Mouse (Mus musculus) adrenal gland, adult 2 months (tissue): ENCODE measurements around the gene Pacs1. TPM values are rescaled to one million over a fixed set of nuclear protein-coding genes. Genes with fewer than 3 reads are reported as not detected.
"Not testable (repeated sequence)": the region's sequence is repeated elsewhere in the genome, so short reads cannot be mapped to it uniquely, and the experiment has no call there.

Source experiments
- DNase-seq: peaks from one replicate; pipeline ENCODE4 v3.0.0; 2021
- microRNA-seq, 2 experiments: library from miRNA; unstranded; fragments of <30 nt; microRNA quantifications; one replicate each; pipeline ENCODE4 v1.2.0; 2021
- polyA plus RNA-seq: library from polyadenylated mRNA; depleted of rRNA; stranded (reverse); fragments of >200 nt; gene quantifications from 2 replicates; pipeline ENCODE4 v1.2.3, GENCODE M21; 2012; rRNA removed
- total RNA-seq, 2 experiments: library from RNA; stranded (reverse); gene quantifications; 2 replicates each; pipeline ENCODE4 v1.2.3; 2021

The Pacs1 gene
- total and polyA plus RNA-seq, 3 experiments, result 18.4 to 39.9 (median 18.9) TPM

GRCm38 (mm10) chr19:5095887-5096474, 176.9 kb downstream of the Pacs1 start:
- no peak for DNase-seq

GRCm38 (mm10) chr19:5094746-5095417, 178.0 kb downstream of the Pacs1 start:
- DNase-seq, result no peak

GRCm38 (mm10) chr19:5094243-5094632, 178.7 kb downstream of the Pacs1 start:
- DNase-seq, result peak; percentile 92

DNA sequence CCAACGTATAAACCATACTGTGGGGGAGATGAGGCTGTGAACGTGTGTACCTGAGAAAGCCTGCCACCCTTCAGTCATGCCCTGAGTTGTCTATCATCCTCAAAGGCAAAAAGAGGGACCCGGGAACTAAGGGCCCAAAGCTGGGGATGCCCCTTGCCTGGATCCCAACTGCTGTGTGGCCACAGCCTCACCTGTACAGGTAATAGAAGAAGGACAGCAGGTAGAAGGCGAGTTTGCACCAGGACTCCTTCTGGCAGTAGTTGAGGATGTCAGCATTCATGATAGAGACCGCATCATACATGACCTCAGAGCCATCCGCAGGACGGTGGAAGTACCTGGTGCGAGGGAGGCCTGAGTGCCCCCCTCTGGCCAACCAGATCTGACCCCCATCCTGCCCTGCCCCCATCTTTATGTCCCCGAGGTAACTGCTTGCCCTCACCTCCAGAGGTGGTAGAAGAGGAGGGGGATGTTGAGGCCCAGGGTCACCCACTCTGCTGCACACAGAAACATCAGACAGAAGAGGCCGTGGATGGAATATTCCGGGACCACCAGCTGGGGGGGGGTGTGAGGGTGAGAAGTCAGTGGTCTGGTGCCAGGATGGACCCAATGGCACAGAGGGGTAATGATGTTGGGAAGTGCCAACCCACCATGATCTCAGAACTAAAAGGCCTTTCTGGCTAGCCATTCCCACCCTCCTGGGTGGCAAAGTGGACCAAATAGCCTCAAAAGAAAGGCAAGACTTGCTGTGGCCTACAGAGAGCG, 179.3 kb downstream of the Pacs1 start:
- DNase-seq, result no peak

- DNase-seq, result no peak
Measured at GRCm38 (mm10) chr19:5092083-5092482, 180.8 kb downstream of the Pacs1 start.

DNA sequence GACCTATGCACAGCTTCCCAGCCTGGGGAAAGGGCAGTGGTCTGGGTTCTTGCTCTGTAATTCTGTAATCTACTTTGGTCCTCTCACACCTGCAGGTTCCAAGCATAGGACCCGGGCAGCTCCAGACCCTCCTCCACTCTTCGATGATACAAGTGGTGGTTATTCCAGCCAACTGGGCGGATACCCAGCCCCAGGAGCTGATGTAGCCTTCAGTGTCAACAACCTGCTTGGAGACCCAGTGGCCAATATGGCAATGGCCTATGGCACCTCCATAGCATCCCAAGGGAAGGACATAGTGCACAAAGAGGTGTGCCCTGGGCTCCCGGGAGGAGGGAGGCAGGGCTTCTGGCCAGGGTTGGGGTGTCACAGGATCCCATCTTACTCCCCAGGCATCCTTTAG, 183.6 kb downstream of the Pacs1 start:
- DNase-seq, result no peak

DNA sequence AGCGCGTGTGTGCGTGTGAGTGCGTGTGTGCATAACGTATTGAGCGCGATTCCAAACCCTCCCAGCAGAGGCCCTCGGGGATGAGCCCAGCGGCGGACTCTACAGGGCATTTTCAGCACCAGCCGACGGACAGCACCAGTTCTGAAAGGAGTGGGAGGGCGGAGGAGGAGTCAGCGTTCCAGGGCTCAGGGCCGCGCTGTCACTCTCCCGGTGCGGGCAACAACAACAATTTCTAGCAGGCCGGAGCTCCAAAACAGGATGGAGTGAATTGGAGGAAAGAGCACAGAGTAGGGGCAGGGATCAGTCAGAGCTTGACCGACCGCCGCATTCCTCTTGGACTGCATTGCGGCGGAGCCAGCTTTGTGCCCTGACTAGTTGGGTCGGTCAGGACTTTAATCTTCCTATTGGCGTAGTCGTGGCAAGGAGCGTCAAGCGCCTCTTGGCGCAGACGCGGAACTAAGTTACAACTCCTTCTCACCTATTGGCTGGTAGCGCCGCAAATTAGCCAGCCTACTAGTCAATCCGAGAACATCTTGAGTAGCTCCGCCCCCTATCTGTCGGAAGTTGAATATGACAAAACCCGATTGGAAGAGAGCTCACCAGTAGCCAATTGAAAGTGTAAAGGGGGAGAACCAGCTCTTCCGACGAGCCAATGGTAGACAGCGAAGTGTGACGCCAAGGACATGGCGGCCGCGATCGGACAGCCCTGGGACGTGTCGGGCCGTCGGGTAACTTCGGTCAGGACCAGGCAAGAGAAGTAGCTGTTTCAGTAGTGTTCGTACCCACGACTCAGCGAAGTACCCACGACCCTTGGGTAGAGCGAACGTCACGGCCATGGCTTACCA, 184.8 kb downstream of the Pacs1 start, which contains the start of gene Yif1a:
Yif1a (plus strand) TSS at position 655 of the 845 bp plus-strand sequence.
- DNase-seq, result peak; percentile 95

GRCm38 (mm10) chr19:5086533-5086932, 186.4 kb downstream of the Pacs1 start:
- DNase-seq, result not testable (repeated sequence)

- peak; percentile 83 for DNase-seq
Measured at GRCm38 (mm10) chr19:5085145-5085863, 187.6 kb downstream of the Pacs1 start, which contains the start of gene Tmem151a. TSS of gene Tmem151a (minus strand) at chr19:5085531.

GRCm38 (mm10) chr19:5084834-5085144, 188.1 kb downstream of the Pacs1 start:
- DNase-seq, result no peak

- DNase-seq, result no peak
Measured at GRCm38 (mm10) chr19:5083961-5084833, 188.7 kb downstream of the Pacs1 start.

Small RNA genes lying within 50 kb of the gene (microRNA-seq; reads per million reads assigned to microRNA genes)
- 0 reads per million in 2 experiments for gene Gm27468

Other genes starting within 250 kb of the Pacs1 start
- 1 to 10 TPM; 4.3 to 6.9 TPM for gene Slc29a2, start 249.3 kb downstream of the Pacs1 start, total RNA-seq
- 12.6 and 13.4 TPM in 2 replicates for gene Slc29a2, start 249.3 kb downstream of the Pacs1 start, polyA plus RNA-seq
- gene B4gat1, start 234.3 kb downstream of the Pacs1 start, total RNA-seq, result 10 to 100 TPM; 27.8 to 44.9 TPM
- 49.9 and 51.8 TPM in 2 replicates for gene B4gat1, start 234.3 kb downstream of the Pacs1 start, polyA plus RNA-seq
- 1 to 10 TPM; 1.6 to 2.6 TPM for gene AC124502.3, start 234.2 kb downstream of the Pacs1 start, total RNA-seq
- gene AC124502.3, start 234.2 kb downstream of the Pacs1 start, polyA plus RNA-seq, result 0.55 and 0.89 TPM in 2 replicates
- gene Brms1, start 231.8 kb downstream of the Pacs1 start, total RNA-seq, result 10 to 100 TPM; 28.5 to 28.8 TPM
- gene Brms1, start 231.8 kb downstream of the Pacs1 start, polyA plus RNA-seq, result 30.3 and 36.2 TPM in 2 replicates
- 1 to 10 TPM; 3.1 to 9.6 TPM for gene Rin1, start 222.6 kb downstream of the Pacs1 start, total RNA-seq
- gene Rin1, start 222.6 kb downstream of the Pacs1 start, polyA plus RNA-seq, result 8.8 and 11.6 TPM in 2 replicates
- gene Cd248, start 205.0 kb downstream of the Pacs1 start, total RNA-seq, result 10 to 100 TPM; 10.4 to 19.8 TPM
- 23.4 and 24.1 TPM in 2 replicates for gene Cd248, start 205.0 kb downstream of the Pacs1 start, polyA plus RNA-seq
- 1 to 10 TPM; 1.2 to 2.9 TPM for gene Tmem151a, start 187.6 kb downstream of the Pacs1 start, total RNA-seq
- gene Tmem151a, start 187.6 kb downstream of the Pacs1 start, polyA plus RNA-seq, result 4.8 and 5.0 TPM in 2 replicates
- 10 to 100 TPM; 69.5 to 82.3 TPM for gene Yif1a, start 184.6 kb downstream of the Pacs1 start, total RNA-seq
- 135 and 147 TPM in 2 replicates for gene Yif1a, start 184.6 kb downstream of the Pacs1 start, polyA plus RNA-seq
- gene Cnih2, start 174.6 kb downstream of the Pacs1 start, total RNA-seq, result 1 to 10 TPM; 1.2 to 2.4 TPM
- gene Cnih2, start 174.6 kb downstream of the Pacs1 start, polyA plus RNA-seq, result 7.1 and 13.2 TPM in 2 replicates
- gene Rab1b, start 166.0 kb downstream of the Pacs1 start, total RNA-seq, result 100 to 1,000 TPM; 166 to 194 TPM
- gene Rab1b, start 166.0 kb downstream of the Pacs1 start, polyA plus RNA-seq, result 335 and 337 TPM in 2 replicates
- gene Klc2, start 154.6 kb downstream of the Pacs1 start, total RNA-seq, result 10 to 100 TPM; 44.2 to 48.1 TPM
- 95.3 and 101 TPM in 2 replicates for gene Klc2, start 154.6 kb downstream of the Pacs1 start, polyA plus RNA-seq
- 100 to 1,000 TPM; 165 to 171 TPM for gene Sf3b2, start 22.3 kb upstream of the Pacs1 start, total RNA-seq
- gene Sf3b2, start 22.3 kb upstream of the Pacs1 start, polyA plus RNA-seq, result 161 and 235 TPM in 2 replicates
- under 1 TPM; 0.12 to 0.21 TPM for gene Gal3st3, start 25.2 kb upstream of the Pacs1 start, total RNA-seq
- 0.27 and 0.73 TPM in 2 replicates for gene Gal3st3, start 25.2 kb upstream of the Pacs1 start, polyA plus RNA-seq
- gene Catsper1, start 62.6 kb upstream of the Pacs1 start, total RNA-seq, result not detected
- not detected in 2 replicates for gene Catsper1, start 62.6 kb upstream of the Pacs1 start, polyA plus RNA-seq
- gene Cst6, start 76.5 kb upstream of the Pacs1 start, total RNA-seq, result 1 to 10 TPM; 1.1 to 3.2 TPM
- gene Cst6, start 76.5 kb upstream of the Pacs1 start, polyA plus RNA-seq, result 1.9 and 6.1 TPM in 2 replicates
- 10 to 100 TPM; 22.5 to 23.7 TPM for gene Eif1ad, start 93.6 kb upstream of the Pacs1 start, total RNA-seq
- gene Eif1ad, start 93.6 kb upstream of the Pacs1 start, polyA plus RNA-seq, result 22.2 and 27.2 TPM in 2 replicates
- 100 to 1,000 TPM; 138 to 155 TPM for gene Banf1, start 94.0 kb upstream of the Pacs1 start, total RNA-seq
- 99.6 and 110 TPM in 2 replicates for gene Banf1, start 94.0 kb upstream of the Pacs1 start, polyA plus RNA-seq
- gene Sart1, start 115.6 kb upstream of the Pacs1 start, total RNA-seq, result 10 to 100 TPM; 72.2 to 88.9 TPM
- 5.4 and 8.1 TPM in 2 replicates for gene Sart1, start 115.6 kb upstream of the Pacs1 start, polyA plus RNA-seq
- gene Tsga10ip, start 129.4 kb upstream of the Pacs1 start, total RNA-seq, result not detected
- gene Tsga10ip, start 129.4 kb upstream of the Pacs1 start, polyA plus RNA-seq, result not detected in 2 replicates
- gene Drap1, start 151.9 kb upstream of the Pacs1 start, total RNA-seq, result 100 to 1,000 TPM; 273 to 290 TPM
- gene Drap1, start 151.9 kb upstream of the Pacs1 start, polyA plus RNA-seq, result 127 and 159 TPM in 2 replicates
- gene AI837181, start 152.0 kb upstream of the Pacs1 start, total RNA-seq, result 10 to 100 TPM; 48.8 to 53.3 TPM
- gene AI837181, start 152.0 kb upstream of the Pacs1 start, polyA plus RNA-seq, result 109 and 115 TPM in 2 replicates
- 1 to 10 TPM in 1 of 2 experiments, not detected in 1; 1.2 TPM for gene Fosl1, start 174.4 kb upstream of the Pacs1 start, total RNA-seq
- 0.06 and 0.16 TPM in 2 replicates for gene Fosl1, start 174.4 kb upstream of the Pacs1 start, polyA plus RNA-seq
- 10 to 100 TPM in 1 of 2 experiments, 1 to 10 TPM in 1; 3.5 to 10.5 TPM for gene Ccdc85b, start 184.8 kb upstream of the Pacs1 start, total RNA-seq
- 13.5 and 13.9 TPM in 2 replicates for gene Ccdc85b, start 184.8 kb upstream of the Pacs1 start, polyA plus RNA-seq
- gene Fibp, start 187.5 kb upstream of the Pacs1 start, total RNA-seq, result 10 to 100 TPM; 85.1 to 94.8 TPM
- 89.9 and 95.9 TPM in 2 replicates for gene Fibp, start 187.5 kb upstream of the Pacs1 start, polyA plus RNA-seq
- gene Ctsw, start 195.4 kb upstream of the Pacs1 start, total RNA-seq, result under 1 TPM; 0.75 to 0.79 TPM
- 0.71 and 1.1 TPM in 2 replicates for gene Ctsw, start 195.4 kb upstream of the Pacs1 start, polyA plus RNA-seq
- gene Efemp2, start 200.8 kb upstream of the Pacs1 start, total RNA-seq, result 100 to 1,000 TPM in 1 of 2 experiments, 10 to 100 TPM in 1; 49.7 to 107 TPM
- 112 and 116 TPM in 2 replicates for gene Efemp2, start 200.8 kb upstream of the Pacs1 start, polyA plus RNA-seq
- 10 to 100 TPM; 23.2 to 24.9 TPM for gene Mus81, start 215.3 kb upstream of the Pacs1 start, total RNA-seq
- gene Mus81, start 215.3 kb upstream of the Pacs1 start, polyA plus RNA-seq, result 39.5 and 45.7 TPM in 2 replicates
- 100 to 1,000 TPM; 732 to 783 TPM for gene Cfl1, start 217.3 kb upstream of the Pacs1 start, total RNA-seq
- 308 and 311 TPM in 2 replicates for gene Cfl1, start 217.3 kb upstream of the Pacs1 start, polyA plus RNA-seq
- gene 1700020D05Rik, start 230.7 kb upstream of the Pacs1 start, total RNA-seq, result 1 to 10 TPM in 1 of 2 experiments, under 1 TPM in 1; 0.86 to 1.1 TPM
- gene 1700020D05Rik, start 230.7 kb upstream of the Pacs1 start, polyA plus RNA-seq, result 1.0 and 1.2 TPM in 2 replicates
- gene Snx32, start 237.4 kb upstream of the Pacs1 start, total RNA-seq, result 10 to 100 TPM; 12.2 to 14.1 TPM
- 13.0 and 15.0 TPM in 2 replicates for gene Snx32, start 237.4 kb upstream of the Pacs1 start, polyA plus RNA-seq